Mouse (Mus musculus) midbrain, embryonic 12.5 days (tissue): ENCODE data around the gene Ccnt1. TPM values are rescaled to one million over a fixed set of nuclear protein-coding genes. Genes with fewer than 3 reads are reported as not detected.

Experiments
- ATAC-seq: fragments of 200-750 bp; cut with Nextera tagmentation; 2 replicates; pipeline ENCODE4 v1.8.0; 2017; ENCODE audit warnings: low read depth, moderate TSS enrichment, moderate library complexity; ENCODE audit not compliant: low FRiP score
- H3K27ac ChIP-seq: fragments of 300-500 bp; sonication (generic); replicated peaks from 2 replicates; pipeline ENCODE4 v1.5.1; 2016; ENCODE audit warnings: mild to moderate bottlenecking
- H3K27me3 ChIP-seq: fragments of 300-500 bp; sonication (generic); 2 replicates; pipeline ENCODE4 v1.6.1; 2016; ENCODE audit warnings: mild to moderate bottlenecking
- H3K36me3 ChIP-seq: fragments of 300-500 bp; sonication (generic); 2 replicates; pipeline ENCODE4 v1.6.1; 2016
- H3K4me1 ChIP-seq: fragments of 300-500 bp; sonication (generic); 2 replicates; pipeline ENCODE4 v1.6.1; 2016
- H3K4me2 ChIP-seq: fragments of 300-500 bp; sonication (generic); replicated peaks from 2 replicates; pipeline ENCODE4 v1.6.1; 2016; ENCODE audit warnings: mild to moderate bottlenecking, moderate library complexity
- H3K4me3 ChIP-seq: fragments of 300-500 bp; sonication (generic); 2 replicates; pipeline ENCODE4 v1.5.1; 2016; ENCODE audit warnings: mild to moderate bottlenecking
- H3K9ac ChIP-seq: fragments of 300-500 bp; sonication (generic); replicated peaks from 2 replicates; pipeline ENCODE4 v1.6.1; 2016; ENCODE audit warnings: mild to moderate bottlenecking, moderate library complexity
- H3K9me3 ChIP-seq: fragments of 300-500 bp; sonication (generic); 2 replicates; pipeline ENCODE4 v1.6.1; 2016; ENCODE audit warnings: mild to moderate bottlenecking
- WGBS: fragments of 180-500 bp; shearing (Covaris S2); methylation state at CpG from one replicate; pipeline ENCODE4 v1.1.7; 2016; 5-methylcytosine and 5-hydroxymethylcytosine counted together
- polyA plus RNA-seq: library from polyadenylated mRNA; unstranded; fragments of >200 nt; fragmentation: Nextera tagmentation; extraction: Ambion mirVana; gene quantifications from 2 replicates; pipeline ENCODE4 v1.2.1, GENCODE M21; 2016

Ccnt1 gene
- polyA plus RNA-seq, 1 experiment from 2014 or later: 63.3 TPM

GRCm38 (mm10) chr15:98569216-98569615 lies 1.5 kb downstream of the Ccnt1 start:
- Histone ChIP-seq H3K27ac (no peak overlapping the region), H3K4me3 (peak overlapping the region; percentile 95), H3K4me2 (peak overlapping the region; percentile 85), H3K36me3 (0 out of 2 replicates have a peak, but pooled peaks cover 3% of the 10 kb centered on the region), H3K9me3 (no peaks in the 10 kb centered on the region), H3K9ac (peak overlapping the region; percentile 80), H3K27me3 (no peaks in the 10 kb centered on the region), H3K4me1 (peaks cover 32% of the 10 kb centered on the region)
- ATAC-seq: no peak
- WGBS: 75% methylated on average over 7 of the region's 7 CpGs

- 0 out of 2 replicates have a peak, but pooled peaks have one; percentile 7 for ATAC-seq
- H3K36me3 ChIP-seq: peaks cover 5% of the 10 kb centered on the region; the same call in 1 of the 2 replicates
- H3K27ac ChIP-seq: peak overlapping the region; percentile 87
- WGBS: 11% methylated on average over 22 of the region's 22 CpGs
- peak overlapping the region; percentile 95 for H3K4me3 ChIP-seq
- peaks cover 32% of the 10 kb centered on the region for H3K4me1 ChIP-seq
- H3K9me3 ChIP-seq: no peaks in the 10 kb centered on the region
- no peaks in the 10 kb centered on the region for H3K27me3 ChIP-seq
- peak overlapping the region; percentile 85 for H3K4me2 ChIP-seq
- H3K9ac ChIP-seq: peak overlapping the region; percentile 80
Measured at GRCm38 (mm10) chr15:98568256-98569033, 2.3 kb downstream of the Ccnt1 start.

DNA sequence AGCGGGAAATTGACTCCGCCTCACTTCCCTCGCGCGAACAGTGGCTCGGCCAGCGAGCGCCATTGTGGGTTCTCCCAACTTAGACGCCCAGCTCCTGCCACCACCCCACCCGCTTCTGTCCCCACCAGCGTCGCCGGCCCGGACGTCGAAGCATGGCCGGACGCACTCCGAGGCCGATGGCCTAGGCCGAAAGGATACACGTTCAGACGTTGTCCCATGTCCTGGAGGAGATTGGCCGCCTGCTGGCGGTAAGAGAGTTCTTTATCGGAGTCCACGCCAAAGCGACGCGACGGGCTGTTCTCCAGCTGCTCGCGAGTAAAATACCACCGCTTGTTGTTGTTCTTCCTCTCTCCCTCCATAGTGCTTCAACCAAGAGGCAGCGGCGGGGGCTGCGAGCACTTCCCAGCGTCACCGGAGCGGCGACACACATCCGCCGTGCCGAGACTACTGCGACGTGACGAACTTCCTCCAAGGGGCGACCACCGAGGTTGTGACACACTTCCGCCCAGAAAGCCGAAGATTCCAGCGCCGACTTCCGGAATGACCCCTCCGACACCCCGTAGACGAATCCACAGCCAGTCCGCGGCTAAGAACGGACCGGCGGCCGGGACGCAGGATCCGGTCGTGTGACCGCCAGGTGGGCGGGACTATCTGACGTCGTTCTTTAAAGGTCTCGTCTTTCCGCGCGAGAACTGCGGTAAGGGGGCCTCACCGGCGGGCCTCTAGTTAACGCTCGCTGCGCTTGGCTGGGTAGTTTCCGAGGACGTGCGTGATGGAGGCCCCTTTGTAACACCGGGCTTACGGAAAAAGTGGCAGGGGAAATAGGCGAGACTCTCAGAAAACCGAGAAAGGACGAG lies 3.2 kb downstream of the Ccnt1 start:
- under 1% methylated on average over 88 of the region's 88 CpGs for WGBS
- peak; percentile 97 for ATAC-seq

GRCm38 (mm10) chr15:98566973-98567277 lies 3.8 kb downstream of the Ccnt1 start:
- Histone ChIP-seq H3K4me2 (peak overlapping the region; percentile 91), H3K9me3 (no peaks in the 10 kb centered on the region), H3K27me3 (no peaks in the 10 kb centered on the region), H3K36me3 (peaks cover 17% of the 10 kb centered on the region; the same call in 1 of the 2 replicates), H3K4me1 (peaks cover 32% of the 10 kb centered on the region), H3K9ac (peak overlapping the region; percentile 90), H3K4me3 (peak overlapping the region; percentile 95), H3K27ac (peak overlapping the region; percentile 91)
- under 1% methylated on average over 15 of the region's 15 CpGs for WGBS
- no peak for ATAC-seq

More for the DNA sequence above, 3.2 kb downstream of the Ccnt1 start:
- no peaks in the 10 kb centered on the region for H3K27me3 ChIP-seq
- H3K9ac ChIP-seq: peak overlapping the region; percentile 90
- H3K36me3 ChIP-seq: peaks cover 15% of the 10 kb centered on the region; the same call in 1 of the 2 replicates
- peaks cover 32% of the 10 kb centered on the region for H3K4me1 ChIP-seq
- no peaks in the 10 kb centered on the region for H3K9me3 ChIP-seq
- peak overlapping the region; percentile 91 for H3K27ac ChIP-seq
- H3K4me3 ChIP-seq: peak overlapping the region; percentile 95
- peak overlapping the region; percentile 91 for H3K4me2 ChIP-seq

GRCm38 (mm10) chr15:98557186-98557585 lies 13.5 kb downstream of the Ccnt1 start:
- no peak for ATAC-seq
- peaks cover 48% of the 10 kb centered on the region for H3K36me3 ChIP-seq
- WGBS: 92% methylated on average over 5 of the region's 5 CpGs

GRCm38 (mm10) chr15:98555881-98556280 lies 14.8 kb downstream of the Ccnt1 start:
- Histone ChIP-seq H3K27ac (no peak overlapping the region), H3K4me3 (no peak overlapping the region), H3K4me2 (no peak overlapping the region), H3K4me1 (no peaks in the 10 kb centered on the region), H3K9me3 (no peaks in the 10 kb centered on the region), H3K9ac (no peak overlapping the region), H3K27me3 (no peaks in the 10 kb centered on the region), H3K36me3 (peaks cover 62% of the 10 kb centered on the region)
- ATAC-seq: no peak
- 96% methylated on average over 4 of the region's 4 CpGs for WGBS

More at GRCm38 (mm10) chr15:98557186-98557585, 13.5 kb downstream of the Ccnt1 start:
- Histone ChIP-seq H3K4me1 (no peaks in the 10 kb centered on the region), H3K27ac (no peak overlapping the region), H3K4me2 (no peak overlapping the region), H3K4me3 (no peak overlapping the region), H3K27me3 (no peaks in the 10 kb centered on the region), H3K9me3 (no peaks in the 10 kb centered on the region), H3K9ac (no peak overlapping the region)

DNA sequence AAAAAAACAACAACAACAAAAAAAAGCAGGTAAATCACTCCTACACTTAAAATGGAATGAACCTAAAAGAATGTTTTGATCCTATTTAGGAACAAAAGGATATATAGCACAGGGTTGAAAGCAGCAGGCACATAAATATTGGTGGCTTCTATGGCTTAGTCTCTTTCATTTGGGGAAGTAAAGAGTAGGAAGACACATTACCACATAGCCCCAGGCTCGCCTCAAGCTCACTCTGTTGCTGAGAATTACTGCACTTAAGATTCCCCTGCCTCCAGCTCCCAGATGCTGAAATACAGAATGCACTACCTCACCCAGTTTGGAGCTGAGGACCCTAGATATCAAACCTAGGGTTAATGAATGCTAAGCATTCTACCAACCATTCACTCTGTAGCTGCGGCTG lies 18.0 kb downstream of the Ccnt1 start:
- Histone ChIP-seq H3K4me3 (no peak overlapping the region), H3K27ac (no peak overlapping the region), H3K36me3 (peaks cover 64% of the 10 kb centered on the region), H3K4me1 (no peaks in the 10 kb centered on the region), H3K9ac (no peak overlapping the region), H3K27me3 (no peaks in the 10 kb centered on the region), H3K4me2 (no peak overlapping the region), H3K9me3 (no peaks in the 10 kb centered on the region)
- 88% methylated on average over 2 of the region's 2 CpGs for WGBS
- no peak for ATAC-seq

- Histone ChIP-seq H3K4me3 (no peak overlapping the region), H3K27me3 (no peaks in the 10 kb centered on the region), H3K4me1 (no peaks in the 10 kb centered on the region), H3K27ac (no peak overlapping the region), H3K4me2 (no peak overlapping the region), H3K9ac (no peak overlapping the region), H3K9me3 (no peaks in the 10 kb centered on the region), H3K36me3 (peaks cover 90% of the 10 kb centered on the region)
- 96% methylated on average over 5 of the region's 5 CpGs for WGBS
- no peak for ATAC-seq
Measured at GRCm38 (mm10) chr15:98546843-98547242, 23.9 kb downstream of the Ccnt1 start.

DNA sequence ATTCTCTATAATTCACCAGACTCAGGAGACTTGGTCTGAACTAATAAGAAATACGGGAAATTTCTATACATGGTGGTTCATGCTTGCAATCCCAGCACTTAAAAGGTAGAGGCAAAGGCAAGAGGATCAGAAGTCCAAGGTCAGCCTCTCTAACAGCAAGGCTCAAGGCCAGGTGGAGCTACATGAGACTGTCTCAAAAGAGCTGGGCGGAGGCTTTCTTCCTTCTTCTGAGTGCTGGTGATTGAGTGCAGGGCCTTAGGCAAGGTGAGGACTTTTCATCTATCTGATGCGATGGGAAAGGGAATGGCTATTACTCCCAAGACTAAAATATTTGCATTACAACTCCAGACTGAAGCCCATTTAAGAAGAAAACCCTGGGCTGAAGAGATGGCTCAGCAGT lies 25.6 kb downstream of the Ccnt1 start:
- Histone ChIP-seq H3K4me1 (no peaks in the 10 kb centered on the region), H3K27me3 (no peaks in the 10 kb centered on the region), H3K4me3 (no peak overlapping the region), H3K27ac (no peak overlapping the region), H3K9ac (no peak overlapping the region), H3K4me2 (no peak overlapping the region), H3K9me3 (no peaks in the 10 kb centered on the region), H3K36me3 (peaks cover 83% of the 10 kb centered on the region)
- 97% methylated on average over 3 of the region's 3 CpGs for WGBS
- ATAC-seq: no peak

- H3K36me3 ChIP-seq: peaks cover 76% of the 10 kb centered on the region
- H3K4me3 ChIP-seq: no peak overlapping the region
- 88% methylated on average over 4 of the region's 4 CpGs for WGBS
- no peaks in the 10 kb centered on the region for H3K9me3 ChIP-seq
- no peak for ATAC-seq
- no peak overlapping the region for H3K4me2 ChIP-seq
- H3K27ac ChIP-seq: no peak overlapping the region
- no peaks in the 10 kb centered on the region for H3K4me1 ChIP-seq
- no peaks in the 10 kb centered on the region for H3K27me3 ChIP-seq
- no peak overlapping the region for H3K9ac ChIP-seq
Measured at GRCm38 (mm10) chr15:98543341-98543740, 27.4 kb downstream of the Ccnt1 start.

DNA sequence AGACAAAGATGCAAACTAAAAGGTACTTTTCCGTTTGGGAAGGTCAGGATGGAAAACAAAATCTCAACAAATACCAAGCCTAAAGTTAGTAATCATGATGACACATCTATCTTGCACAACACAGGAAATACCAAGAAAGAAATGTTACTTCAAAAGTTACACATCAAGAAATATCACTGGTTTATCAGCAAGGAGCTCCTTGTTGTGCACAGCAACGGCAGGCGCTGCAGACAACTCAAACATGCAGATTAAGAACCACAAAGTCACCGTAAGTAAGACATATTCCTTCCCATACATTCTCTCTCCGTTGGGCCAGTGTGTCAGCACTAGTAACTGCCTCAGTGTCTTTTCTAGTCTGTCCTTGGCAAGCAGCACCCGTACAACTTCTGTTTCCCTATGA lies 29.7 kb downstream of the Ccnt1 start:
- Histone ChIP-seq H3K4me1 (no peaks in the 10 kb centered on the region), H3K36me3 (peaks cover 57% of the 10 kb centered on the region)
- no peak for ATAC-seq

GRCm38 (mm10) chr15:98537923-98538322 lies 32.8 kb downstream of the Ccnt1 start:
- Histone ChIP-seq H3K9me3 (no peaks in the 10 kb centered on the region), H3K4me2 (no peak overlapping the region), H3K36me3 (peaks cover 26% of the 10 kb centered on the region), H3K27ac (no peak overlapping the region), H3K4me1 (peaks cover 4% of the 10 kb centered on the region), H3K4me3 (no peak overlapping the region), H3K9ac (no peak overlapping the region), H3K27me3 (no peaks in the 10 kb centered on the region)
- 81% methylated on average over 4 of the region's 4 CpGs for WGBS
- ATAC-seq: no peak

More for the DNA sequence above, 29.7 kb downstream of the Ccnt1 start:
- WGBS: 90% methylated on average over 6 of the region's 6 CpGs
- Histone ChIP-seq H3K27ac (no peak overlapping the region), H3K4me3 (no peak overlapping the region), H3K9ac (no peak overlapping the region), H3K4me2 (no peak overlapping the region), H3K27me3 (no peaks in the 10 kb centered on the region), H3K9me3 (no peaks in the 10 kb centered on the region)
